Mouse (Mus musculus): ENCODE measurements at regions not wholly inside any gene's neighbourhood (a gene's known extent, or its start where the extent isn't known, plus 50 kb on each side); places are given as distances from the start of the nearest gene placed in this dataset.

GRCm38 (mm10) chr1:194223015-194223414 is 395.0 kb upstream of the Plxna2 start:
- TF ChIP-seq CTCF (IDR thresholded peaks at IDR 0.05; ENCODE audit: low read depth) = peak; percentile 96
- H3K27me3 ChIP-seq (ENCODE audit: insufficient read depth, low read length) = no peaks in the 10 kb centered on the region
- DNase-seq (peak; percentile 96), ATAC-seq (ENCODE audit: insufficient read depth) (peak; percentile 94)
- no peaks in the 10 kb centered on the region for H3K9me3 ChIP-seq (ENCODE audit: low read depth, low read length)
- no peak overlapping the region for H3K4me3 ChIP-seq (ENCODE audit: low read depth, low read length)
- H3K9ac ChIP-seq = no peak overlapping the region
- H3K36me3 ChIP-seq (ENCODE audit: insufficient read depth) = no peaks in the 10 kb centered on the region
- H3K4me2 ChIP-seq = no peak overlapping the region
- no peak overlapping the region for H3K27ac ChIP-seq (ENCODE audit: low read depth)
- H3K4me1 ChIP-seq (ENCODE audit: insufficient read depth) = peaks cover 4% of the 10 kb centered on the region
- WGBS = under 1% methylated on average over 9 of the region's 9 CpGs

- Histone ChIP-seq H3K4me1 (ENCODE audit: insufficient read depth) (no peaks in the 10 kb centered on the region), H3K36me3 (ENCODE audit: insufficient read depth) (no peaks in the 10 kb centered on the region), H3K27ac (ENCODE audit: low read depth) (no peak overlapping the region), H3K9ac (no peak overlapping the region), H3K27me3 (ENCODE audit: insufficient read depth, low read length) (no peaks in the 10 kb centered on the region), H3K4me3 (ENCODE audit: low read depth, low read length) (no peak overlapping the region), H3K9me3 (ENCODE audit: low read depth, low read length) (no peaks in the 10 kb centered on the region), H3K4me2 (no peak overlapping the region)
- DNase-seq (no peak), ATAC-seq (ENCODE audit: insufficient read depth) (no peak)
- no peak for TF ChIP-seq CTCF (IDR thresholded peaks at IDR 0.05; ENCODE audit: low read depth)
- 56% methylated on average over 14 of the region's 14 CpGs for WGBS
These were observed 409.7 kb upstream of the Plxna2 start for GRCm38 (mm10) chr1:194208034-194209000.

GRCm38 (mm10) chr1:194197516-194197915 is 420.5 kb upstream of the Plxna2 start:
- 42% methylated on average over 2 of the region's 2 CpGs for WGBS
- Histone ChIP-seq H3K9me3 (ENCODE audit: low read depth, low read length) (no peaks in the 10 kb centered on the region), H3K4me1 (ENCODE audit: insufficient read depth) (no peaks in the 10 kb centered on the region), H3K9ac (no peak overlapping the region), H3K27ac (ENCODE audit: low read depth) (no peak overlapping the region), H3K4me3 (ENCODE audit: low read depth, low read length) (no peak overlapping the region), H3K4me2 (no peak overlapping the region), H3K27me3 (ENCODE audit: insufficient read depth, low read length) (no peaks in the 10 kb centered on the region), H3K36me3 (ENCODE audit: insufficient read depth) (no peaks in the 10 kb centered on the region)
- ATAC-seq (ENCODE audit: insufficient read depth) (peak; percentile 83), DNase-seq (peak; percentile 74)
- TF ChIP-seq CTCF (IDR thresholded peaks at IDR 0.05; ENCODE audit: low read depth) = no peak

- Histone ChIP-seq H3K9ac (no peak overlapping the region), H3K4me3 (ENCODE audit: low read depth, low read length) (no peak overlapping the region), H3K9me3 (ENCODE audit: low read depth, low read length) (no peaks in the 10 kb centered on the region), H3K27ac (ENCODE audit: low read depth) (no peak overlapping the region), H3K36me3 (ENCODE audit: insufficient read depth) (no peaks in the 10 kb centered on the region), H3K4me1 (ENCODE audit: insufficient read depth) (no peaks in the 10 kb centered on the region), H3K27me3 (ENCODE audit: insufficient read depth, low read length) (no peaks in the 10 kb centered on the region), H3K4me2 (no peak overlapping the region)
- DNase-seq (peak; percentile 55), ATAC-seq (ENCODE audit: insufficient read depth) (peak; percentile 47; the same call in 1 of the 2 replicates)
- no peak for TF ChIP-seq CTCF (IDR thresholded peaks at IDR 0.05; ENCODE audit: low read depth)
- WGBS = 41% methylated on average over 2 of the region's 2 CpGs
These were observed 435.7 kb upstream of the Plxna2 start for GRCm38 (mm10) chr1:194182293-194182692.

GRCm38 (mm10) chr1:194161469-194161868 is 456.5 kb upstream of the Plxna2 start:
- H3K4me3 ChIP-seq (ENCODE audit: low read depth, low read length) = no peak overlapping the region
- H3K27me3 ChIP-seq (ENCODE audit: insufficient read depth, low read length) = no peaks in the 10 kb centered on the region
- 79% methylated on average over 4 of the region's 4 CpGs for WGBS
- H3K36me3 ChIP-seq (ENCODE audit: insufficient read depth) = no peaks in the 10 kb centered on the region
- no peaks in the 10 kb centered on the region for H3K4me1 ChIP-seq (ENCODE audit: insufficient read depth)
- no peaks in the 10 kb centered on the region for H3K9me3 ChIP-seq (ENCODE audit: low read depth, low read length)
- TF ChIP-seq CTCF (IDR thresholded peaks at IDR 0.05; ENCODE audit: low read depth) = no peak
- H3K27ac ChIP-seq (ENCODE audit: low read depth) = no peak overlapping the region
- no peak overlapping the region for H3K9ac ChIP-seq
- no peak overlapping the region for H3K4me2 ChIP-seq
- ATAC-seq (ENCODE audit: insufficient read depth) (no peak), DNase-seq (no peak)

GRCm38 (mm10) chr1:194160761-194161461 is 457.1 kb upstream of the Plxna2 start:
- DNase-seq = no peak

GRCm38 (mm10) chr1:194157268-194157667 is 460.8 kb upstream of the Plxna2 start:
- WGBS = 84% methylated on average over 6 of the region's 6 CpGs
- no peak overlapping the region for H3K4me3 ChIP-seq (ENCODE audit: low read depth, low read length)
- no peaks in the 10 kb centered on the region for H3K36me3 ChIP-seq (ENCODE audit: insufficient read depth)
- H3K27me3 ChIP-seq (ENCODE audit: insufficient read depth, low read length) = no peaks in the 10 kb centered on the region
- no peak for TF ChIP-seq CTCF (IDR thresholded peaks at IDR 0.05; ENCODE audit: low read depth)
- H3K9me3 ChIP-seq (ENCODE audit: low read depth, low read length) = no peaks in the 10 kb centered on the region
- no peak overlapping the region for H3K9ac ChIP-seq
- H3K27ac ChIP-seq (ENCODE audit: low read depth) = no peak overlapping the region
- no peak overlapping the region for H3K4me2 ChIP-seq
- no peak for ATAC-seq (ENCODE audit: insufficient read depth)
- H3K4me1 ChIP-seq (ENCODE audit: insufficient read depth) = no peaks in the 10 kb centered on the region
- DNase-seq = no peak

More at GRCm38 (mm10) chr1:194160761-194161461, 457.1 kb upstream of the Plxna2 start:
- TF ChIP-seq CTCF (IDR thresholded peaks at IDR 0.05; ENCODE audit: low read depth) = no peak
- Histone ChIP-seq H3K4me3 (ENCODE audit: low read depth, low read length) (no peak overlapping the region), H3K4me1 (ENCODE audit: insufficient read depth) (no peaks in the 10 kb centered on the region), H3K27ac (ENCODE audit: low read depth) (no peak overlapping the region), H3K27me3 (ENCODE audit: insufficient read depth, low read length) (no peaks in the 10 kb centered on the region), H3K9me3 (ENCODE audit: low read depth, low read length) (no peaks in the 10 kb centered on the region), H3K4me2 (no peak overlapping the region), H3K9ac (no peak overlapping the region), H3K36me3 (ENCODE audit: insufficient read depth) (no peaks in the 10 kb centered on the region)
- no peak for ATAC-seq (ENCODE audit: insufficient read depth)
- WGBS = 59% methylated on average over 8 of the region's 8 CpGs

All from lung, embryonic 14.5 days (tissue).